Mouse (Mus musculus) heart, adult 8-10 months (tissue): ENCODE results near the gene 1700001L19Rik. TPM values are rescaled to one million over a fixed set of nuclear protein-coding genes. Genes with fewer than 3 reads are reported as not detected.

ENCODE experiments used
- DNase-seq: peaks from one replicate; pipeline ENCODE4 v3.0.0; 2022; ENCODE audit warnings: low spot score
- total RNA-seq, 4 experiments: library from RNA; stranded (reverse); gene quantifications; 2 replicates each; pipeline ENCODE4 v1.2.4; 2022

The 1700001L19Rik gene
- total RNA-seq, 4 experiments from 2014 or later: 0.37 TPM; not detected in 3

DNA sequence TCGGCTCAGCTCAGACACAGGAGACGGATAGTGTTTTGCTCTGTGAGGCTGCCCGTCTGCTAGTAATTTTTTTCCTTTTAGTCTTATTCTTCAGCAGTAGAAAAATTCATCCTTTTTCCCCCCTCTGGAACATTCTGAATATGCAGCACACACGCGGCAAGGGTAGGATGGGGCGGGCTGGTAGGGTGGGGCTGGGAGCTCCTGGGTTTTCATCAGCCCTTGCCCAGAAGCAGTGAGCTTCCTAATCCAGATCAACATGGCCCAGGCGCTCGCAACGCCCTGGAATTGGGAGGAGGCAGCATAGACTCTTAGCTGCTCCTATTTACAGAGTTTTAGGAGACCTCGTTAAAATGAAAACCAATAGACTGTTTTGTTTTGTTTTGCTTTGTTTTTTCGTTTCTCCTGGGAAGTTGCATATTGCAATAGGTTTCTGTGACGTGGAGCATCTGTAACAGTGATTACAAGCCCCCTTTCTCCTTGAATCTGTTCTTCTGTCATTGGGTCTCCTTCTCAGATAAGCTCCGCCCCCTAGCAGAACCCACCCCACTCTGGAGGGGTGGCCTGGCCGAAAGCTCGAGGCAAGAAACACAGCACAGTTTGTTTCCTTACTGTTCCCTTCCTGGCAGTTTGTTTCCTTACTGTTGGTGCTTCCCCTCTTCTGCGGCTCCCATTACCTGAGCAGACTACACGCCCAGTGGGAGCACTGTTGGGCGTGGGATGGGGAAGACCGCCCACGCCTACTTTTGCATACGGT, 10.6 kb downstream of the 1700001L19Rik start:
- DNase-seq: no peak

DNA sequence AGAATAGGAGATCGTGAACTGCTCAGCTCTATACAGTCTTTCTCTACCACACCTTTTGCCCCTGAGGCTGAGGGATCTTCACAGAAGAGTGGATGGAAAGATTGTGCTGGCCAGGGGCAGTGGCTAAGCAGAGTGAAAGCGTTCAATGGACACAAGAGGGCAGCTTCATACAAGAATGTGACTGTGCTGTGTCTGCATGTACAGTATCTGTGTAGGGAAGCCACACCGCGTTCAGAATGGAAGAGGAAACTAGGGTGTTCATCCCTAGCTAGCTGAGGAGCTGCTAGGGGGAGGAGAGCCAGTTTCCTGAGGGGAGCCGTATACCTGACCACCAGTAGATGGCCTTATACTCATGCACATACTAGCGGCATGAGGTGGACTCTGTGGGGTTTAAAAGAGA, 25.6 kb downstream of the 1700001L19Rik start:
- no peak for DNase-seq

DNA sequence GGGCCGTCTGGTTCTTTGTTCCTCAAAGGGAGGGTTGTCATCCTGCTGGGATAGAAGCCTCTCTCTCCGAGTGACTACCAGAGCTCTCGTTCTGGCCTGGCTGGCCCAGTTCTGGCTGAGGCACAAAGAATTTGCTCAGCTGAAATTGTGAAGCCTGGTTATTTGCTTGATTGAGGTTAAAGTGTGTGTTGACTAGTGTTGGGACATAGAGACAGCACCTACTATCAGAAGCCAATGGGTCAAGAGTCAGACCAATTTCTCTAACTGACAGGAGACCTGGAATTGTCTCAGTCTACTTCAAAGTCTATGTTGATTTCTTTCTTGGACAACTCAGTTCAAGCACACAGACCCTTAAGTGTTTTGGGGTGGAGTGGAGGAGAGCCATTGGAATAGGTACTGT, 29.8 kb downstream of the 1700001L19Rik start:
- DNase-seq: no peak

DNA sequence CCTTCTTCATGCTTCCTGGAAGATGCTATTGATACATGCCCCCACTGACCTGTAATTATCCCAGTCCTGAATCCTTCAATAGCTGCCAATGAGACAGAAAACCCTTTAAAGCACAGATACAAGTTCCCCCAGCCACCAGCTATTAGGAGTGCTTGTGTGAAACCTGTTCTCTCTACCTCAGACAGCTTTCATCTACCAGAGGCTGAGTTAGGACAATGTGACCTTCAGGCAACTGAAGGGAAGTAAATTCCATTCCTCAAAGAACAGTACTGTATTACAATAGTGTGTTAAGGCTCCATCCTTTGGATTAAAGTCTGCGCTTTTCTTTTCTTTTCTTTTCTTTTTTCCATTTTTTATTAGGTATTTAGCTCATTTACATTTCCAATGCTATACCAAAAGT, 45.6 kb downstream of the 1700001L19Rik start:
- no peak for DNase-seq

Other genes starting within 250 kb of the 1700001L19Rik start
- gene Mtrr, start 15.3 kb upstream of the 1700001L19Rik start, total RNA-seq: 10 to 100 TPM; 16.5 to 20.1 (median 17.2) TPM
- 10 to 100 TPM in 1 of 4 experiments, 1 to 10 TPM in 3; 8.7 to 13.0 (median 9.3) TPM for gene Fastkd3, start 15.2 kb upstream of the 1700001L19Rik start, total RNA-seq